Mouse (Mus musculus): ENCODE data around the gene Stx19.

DNA sequence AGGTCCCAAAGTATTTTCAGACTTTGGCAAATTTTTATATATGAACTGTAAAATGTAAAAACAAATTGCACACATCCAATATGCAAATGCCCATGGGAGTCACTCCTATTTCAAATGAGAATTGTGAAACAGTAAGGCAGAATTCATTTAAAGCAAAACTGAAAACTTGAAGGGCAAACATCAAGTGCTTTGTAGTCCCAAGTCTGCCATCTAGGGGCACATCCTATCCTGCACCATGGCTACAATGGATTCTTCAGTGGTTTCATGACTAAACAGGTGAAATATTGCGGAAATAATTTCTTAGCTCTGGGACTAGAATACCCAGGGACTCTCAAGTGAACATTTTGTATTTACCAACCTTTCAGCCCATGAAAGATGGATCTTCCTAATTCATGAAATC lies 43.5 kb downstream of the Stx19 start:
- TF ChIP-seq CTCF (IDR thresholded peaks at IDR 0.05; ENCODE audit: insufficient read depth, low read depth, low read length): no peak
- no peak for TF ChIP-seq POLR2A (IDR thresholded peaks at IDR 0.05; ENCODE audit: insufficient read depth, low read depth, low read length)
